Mouse (Mus musculus) hindbrain, embryonic 12.5 days (tissue): ENCODE measurements around the gene Katnal1. TPM values are rescaled to one million over a fixed set of nuclear protein-coding genes. Genes with fewer than 3 reads are reported as not detected.
A peak's percentile ranks its signal among the peaks of the same experiment; 100 is the strongest.

Source experiments
- ATAC-seq: fragments of 200-750 bp; cut with Nextera tagmentation; 2 replicates; pipeline ENCODE4 v1.8.0; 2017; ENCODE audit warnings: moderate TSS enrichment; ENCODE audit not compliant: low FRiP score
- H3K27ac ChIP-seq: fragments of 300-500 bp; sonication (generic); 2 replicates; pipeline ENCODE4 v1.5.1; 2016; ENCODE audit warnings: mild to moderate bottlenecking
- H3K27me3 ChIP-seq: fragments of 300-500 bp; sonication (generic); 2 replicates; pipeline ENCODE4 v1.6.1; 2016; ENCODE audit warnings: mild to moderate bottlenecking
- H3K36me3 ChIP-seq: fragments of 300-500 bp; sonication (generic); 2 replicates; pipeline ENCODE4 v1.6.1; 2016; ENCODE audit warnings: mild to moderate bottlenecking
- H3K4me1 ChIP-seq: fragments of 300-500 bp; sonication (generic); 2 replicates; pipeline ENCODE4 v1.6.1; 2016
- H3K4me2 ChIP-seq: fragments of 300-500 bp; sonication (generic); replicated peaks from 2 replicates; pipeline ENCODE4 v1.6.1; 2016; ENCODE audit warnings: mild to moderate bottlenecking
- H3K4me3 ChIP-seq: fragments of 300-500 bp; sonication (generic); 2 replicates; pipeline ENCODE4 v1.5.1; 2016; ENCODE audit warnings: mild to moderate bottlenecking
- H3K9ac ChIP-seq: fragments of 300-500 bp; sonication (generic); 2 replicates; pipeline ENCODE4 v1.6.1; 2016; ENCODE audit warnings: mild to moderate bottlenecking, moderate library complexity
- H3K9me3 ChIP-seq: fragments of 300-500 bp; sonication (generic); replicated peaks from 2 replicates; pipeline ENCODE4 v1.6.1; 2016; ENCODE audit warnings: mild to moderate bottlenecking
- WGBS: fragments of 180-500 bp; shearing (Covaris S2); methylation state at CpG from one replicate; pipeline ENCODE4 v1.1.7; 2016; 5-methylcytosine and 5-hydroxymethylcytosine counted together
- polyA plus RNA-seq: library from polyadenylated mRNA; unstranded; fragments of >200 nt; fragmentation: Nextera tagmentation; extraction: Ambion mirVana; gene quantifications from 2 replicates; pipeline ENCODE4 v1.2.1, GENCODE M21; 2016

The Katnal1 gene
- polyA plus RNA-seq, 1 experiment from 2014 or later: 30.8 TPM

GRCm38 (mm10) chr5:148863409-148863808 is 65.7 kb downstream of the Katnal1 start:
- no peak overlapping the region for H3K27ac ChIP-seq
- 65% methylated on average over 6 of the region's 6 CpGs for WGBS
- ATAC-seq: no peak

GRCm38 (mm10) chr5:148862853-148863252 is 66.3 kb downstream of the Katnal1 start:
- 0 out of 2 replicates have a peak, but pooled peaks cover 2% of the 10 kb centered on the region for H3K4me1 ChIP-seq
- H3K27me3 ChIP-seq: no peaks in the 10 kb centered on the region
- H3K9me3 ChIP-seq: no peaks in the 10 kb centered on the region
- no peak overlapping the region for H3K27ac ChIP-seq
- H3K36me3 ChIP-seq: no peaks in the 10 kb centered on the region
- no peak overlapping the region for H3K9ac ChIP-seq
- 79% methylated on average over 10 of the region's 10 CpGs for WGBS
- no peak for ATAC-seq
- no peak overlapping the region for H3K4me2 ChIP-seq
- H3K4me3 ChIP-seq: no peak overlapping the region

More at GRCm38 (mm10) chr5:148863409-148863808, 65.7 kb downstream of the Katnal1 start:
- no peaks in the 10 kb centered on the region for H3K27me3 ChIP-seq
- H3K9ac ChIP-seq: no peak overlapping the region
- H3K36me3 ChIP-seq: no peaks in the 10 kb centered on the region
- no peaks in the 10 kb centered on the region for H3K9me3 ChIP-seq
- 0 out of 2 replicates have a peak, but pooled peaks cover 2% of the 10 kb centered on the region for H3K4me1 ChIP-seq
- H3K4me3 ChIP-seq: no peak overlapping the region
- no peak overlapping the region for H3K4me2 ChIP-seq

GRCm38 (mm10) chr5:148862136-148862535 is 67.0 kb downstream of the Katnal1 start:
- H3K4me1 ChIP-seq: 0 out of 2 replicates have a peak, but pooled peaks cover 2% of the 10 kb centered on the region
- no peak for ATAC-seq
- no peaks in the 10 kb centered on the region for H3K36me3 ChIP-seq
- H3K9ac ChIP-seq: no peak overlapping the region
- H3K27ac ChIP-seq: no peak overlapping the region
- WGBS: 65% methylated on average over 8 of the region's 8 CpGs
- H3K4me2 ChIP-seq: no peak overlapping the region
- no peaks in the 10 kb centered on the region for H3K9me3 ChIP-seq
- no peaks in the 10 kb centered on the region for H3K27me3 ChIP-seq
- no peak overlapping the region for H3K4me3 ChIP-seq

- no peak overlapping the region for H3K4me2 ChIP-seq
- no peak for ATAC-seq
- H3K9me3 ChIP-seq: no peaks in the 10 kb centered on the region
These were observed 71.6 kb downstream of the Katnal1 start for GRCm38 (mm10) chr5:148857522-148857921.

GRCm38 (mm10) chr5:148855047-148855446 is 74.1 kb downstream of the Katnal1 start:
- Histone ChIP-seq H3K27ac (no peak overlapping the region), H3K9ac (no peak overlapping the region), H3K27me3 (no peaks in the 10 kb centered on the region), H3K4me1 (no peaks in the 10 kb centered on the region), H3K4me3 (no peak overlapping the region), H3K4me2 (no peak overlapping the region), H3K36me3 (no peaks in the 10 kb centered on the region), H3K9me3 (no peaks in the 10 kb centered on the region)
- no peak for ATAC-seq
- 82% methylated on average over 8 of the region's 8 CpGs for WGBS

More at GRCm38 (mm10) chr5:148857522-148857921, 71.6 kb downstream of the Katnal1 start:
- H3K27ac ChIP-seq: no peak overlapping the region
- 86% methylated on average over 3 of the region's 3 CpGs for WGBS
- H3K27me3 ChIP-seq: no peaks in the 10 kb centered on the region
- H3K36me3 ChIP-seq: no peaks in the 10 kb centered on the region
- H3K4me3 ChIP-seq: no peak overlapping the region
- no peak overlapping the region for H3K9ac ChIP-seq
- no peaks in the 10 kb centered on the region for H3K4me1 ChIP-seq

GRCm38 (mm10) chr5:148854166-148854565 is 75.0 kb downstream of the Katnal1 start:
- no peaks in the 10 kb centered on the region for H3K27me3 ChIP-seq
- H3K27ac ChIP-seq: no peak overlapping the region
- no peak for ATAC-seq
- 37% methylated on average over 5 of the region's 5 CpGs for WGBS
- no peak overlapping the region; the same call in 1 of the 2 replicates for H3K9ac ChIP-seq
- no peak overlapping the region for H3K4me3 ChIP-seq
- H3K9me3 ChIP-seq: no peaks in the 10 kb centered on the region
- no peak overlapping the region for H3K4me2 ChIP-seq
- H3K4me1 ChIP-seq: no peaks in the 10 kb centered on the region
- H3K36me3 ChIP-seq: no peaks in the 10 kb centered on the region

- Histone ChIP-seq H3K4me3 (no peak overlapping the region), H3K4me1 (peaks cover 2% of the 10 kb centered on the region; the same call in 1 of the 2 replicates), H3K9me3 (no peaks in the 10 kb centered on the region), H3K36me3 (no peaks in the 10 kb centered on the region), H3K4me2 (no peak overlapping the region), H3K27me3 (no peaks in the 10 kb centered on the region), H3K27ac (no peak overlapping the region), H3K9ac (no peak overlapping the region)
- no peak for ATAC-seq
- WGBS: 88% methylated on average over 6 of the region's 6 CpGs
These were observed 79.6 kb downstream of the Katnal1 start for GRCm38 (mm10) chr5:148849516-148849915.

GRCm38 (mm10) chr5:148847032-148847431 is 82.1 kb downstream of the Katnal1 start:
- H3K4me1 ChIP-seq: peaks cover 2% of the 10 kb centered on the region; the same call in 1 of the 2 replicates
- H3K27ac ChIP-seq: no peak overlapping the region
- no peak overlapping the region for H3K9ac ChIP-seq
- H3K36me3 ChIP-seq: no peaks in the 10 kb centered on the region
- no peaks in the 10 kb centered on the region for H3K9me3 ChIP-seq
- H3K4me2 ChIP-seq: no peak overlapping the region
- WGBS: 94% methylated on average over 5 of the region's 5 CpGs
- ATAC-seq: no peak
- no peaks in the 10 kb centered on the region for H3K27me3 ChIP-seq
- H3K4me3 ChIP-seq: no peak overlapping the region

GRCm38 (mm10) chr5:148837069-148837468 is 92.1 kb downstream of the Katnal1 start:
- no peak for ATAC-seq
- peaks cover 15% of the 10 kb centered on the region for H3K27me3 ChIP-seq
- no peaks in the 10 kb centered on the region for H3K36me3 ChIP-seq
- H3K4me3 ChIP-seq: no peak overlapping the region
- H3K27ac ChIP-seq: no peak overlapping the region
- 40% methylated on average over 8 of the region's 8 CpGs for WGBS
- H3K9ac ChIP-seq: no peak overlapping the region
- H3K9me3 ChIP-seq: no peaks in the 10 kb centered on the region
- no peaks in the 10 kb centered on the region; the same call in 1 of the 2 replicates for H3K4me1 ChIP-seq
- H3K4me2 ChIP-seq: no peak overlapping the region

- H3K27ac ChIP-seq: no peak overlapping the region
- peak overlapping the region; percentile 8; the same call in 1 of the 2 replicates for H3K4me3 ChIP-seq
- peak overlapping the region; percentile 49 for H3K4me2 ChIP-seq
- no peaks in the 10 kb centered on the region for H3K36me3 ChIP-seq
- peak overlapping the region; percentile 42; the same call in 1 of the 2 replicates for H3K9ac ChIP-seq
- peak; percentile 73 for ATAC-seq
- peaks cover 25% of the 10 kb centered on the region for H3K27me3 ChIP-seq
- 6% methylated on average over 23 of the region's 23 CpGs for WGBS
- H3K4me1 ChIP-seq: peaks cover 13% of the 10 kb centered on the region
- H3K9me3 ChIP-seq: 0 out of 2 replicates have a peak, but pooled peaks cover 6% of the 10 kb centered on the region
These were observed 97.4 kb downstream of the Katnal1 start for GRCm38 (mm10) chr5:148831596-148832257.

- peak overlapping the region; percentile 42 for H3K9ac ChIP-seq
- 0 out of 2 replicates have a peak, but pooled peaks cover 6% of the 10 kb centered on the region for H3K9me3 ChIP-seq
- peak overlapping the region; percentile 8; the same call in 1 of the 2 replicates for H3K4me3 ChIP-seq
- no peak for ATAC-seq
- no peaks in the 10 kb centered on the region for H3K36me3 ChIP-seq
- 5% methylated on average over 9 of the region's 9 CpGs for WGBS
- H3K27me3 ChIP-seq: peaks cover 25% of the 10 kb centered on the region
- H3K4me2 ChIP-seq: peak overlapping the region; percentile 49
- H3K27ac ChIP-seq: no peak overlapping the region
- H3K4me1 ChIP-seq: peaks cover 13% of the 10 kb centered on the region
These were observed 98.0 kb downstream of the Katnal1 start for GRCm38 (mm10) chr5:148831141-148831547.

GRCm38 (mm10) chr5:148825732-148826131 is 103.4 kb downstream of the Katnal1 start:
- no peak overlapping the region for H3K4me2 ChIP-seq
- no peaks in the 10 kb centered on the region for H3K36me3 ChIP-seq
- 75% methylated on average over 7 of the region's 7 CpGs for WGBS
- ATAC-seq: no peak
- H3K9me3 ChIP-seq: 0 out of 2 replicates have a peak, but pooled peaks cover 6% of the 10 kb centered on the region
- H3K27ac ChIP-seq: no peak overlapping the region
- no peak overlapping the region for H3K9ac ChIP-seq
- H3K4me1 ChIP-seq: peaks cover 9% of the 10 kb centered on the region
- H3K4me3 ChIP-seq: no peak overlapping the region
- peaks cover 14% of the 10 kb centered on the region for H3K27me3 ChIP-seq

GRCm38 (mm10) chr5:148822772-148823171 is 106.3 kb downstream of the Katnal1 start:
- 85% methylated on average over 13 of the region's 13 CpGs for WGBS

More at GRCm38 (mm10) chr5:148822772-148823171, 106.3 kb downstream of the Katnal1 start:
- Histone ChIP-seq H3K4me1 (peaks cover 21% of the 10 kb centered on the region), H3K27ac (no peak overlapping the region), H3K36me3 (no peaks in the 10 kb centered on the region), H3K9ac (no peak overlapping the region), H3K4me3 (no peak overlapping the region), H3K27me3 (peaks cover 12% of the 10 kb centered on the region; the same call in 1 of the 2 replicates), H3K9me3 (no peaks in the 10 kb centered on the region), H3K4me2 (no peak overlapping the region)
- no peak for ATAC-seq
